Mouse (Mus musculus) yolk sac, embryonic 10.5 days (tissue): Measurements from ENCODE around the gene Bap1.

Source experiments
- DNase-seq: peaks from one replicate; pipeline ENCODE4 v3.0.0-alpha.2; 2017; ENCODE audit warnings: low spot score

Gene Bap1

DNA sequence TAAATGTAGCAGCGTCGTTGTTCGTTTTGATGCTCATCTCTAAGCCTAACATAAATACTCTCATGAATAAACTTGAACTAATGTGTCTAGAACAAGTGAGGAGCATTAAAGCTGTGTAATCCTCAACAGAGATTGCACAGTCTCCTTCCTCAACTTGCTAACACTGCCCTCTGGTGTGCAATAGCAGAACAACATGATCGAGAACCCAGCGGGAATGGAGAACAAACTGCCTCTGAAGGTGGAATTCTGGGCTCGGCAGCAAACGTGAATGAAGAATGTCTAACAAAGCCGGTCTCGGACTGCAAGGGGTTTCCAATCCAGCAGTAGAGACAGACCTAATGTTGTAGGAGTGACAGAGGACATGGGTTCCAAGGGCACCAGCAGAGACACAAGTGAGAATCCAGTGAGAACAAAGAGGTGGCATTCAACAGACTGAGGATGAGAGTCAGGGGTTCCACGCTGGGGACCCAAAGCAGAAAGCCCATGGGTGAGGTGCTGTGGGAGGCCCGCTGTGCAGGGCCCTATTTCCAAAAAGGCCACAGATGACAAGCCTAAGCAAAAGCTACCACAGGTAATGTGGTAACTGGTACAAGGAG lies 17.2 kb upstream of the Bap1 start:
- DNase-seq, result peak; percentile 79

DNA sequence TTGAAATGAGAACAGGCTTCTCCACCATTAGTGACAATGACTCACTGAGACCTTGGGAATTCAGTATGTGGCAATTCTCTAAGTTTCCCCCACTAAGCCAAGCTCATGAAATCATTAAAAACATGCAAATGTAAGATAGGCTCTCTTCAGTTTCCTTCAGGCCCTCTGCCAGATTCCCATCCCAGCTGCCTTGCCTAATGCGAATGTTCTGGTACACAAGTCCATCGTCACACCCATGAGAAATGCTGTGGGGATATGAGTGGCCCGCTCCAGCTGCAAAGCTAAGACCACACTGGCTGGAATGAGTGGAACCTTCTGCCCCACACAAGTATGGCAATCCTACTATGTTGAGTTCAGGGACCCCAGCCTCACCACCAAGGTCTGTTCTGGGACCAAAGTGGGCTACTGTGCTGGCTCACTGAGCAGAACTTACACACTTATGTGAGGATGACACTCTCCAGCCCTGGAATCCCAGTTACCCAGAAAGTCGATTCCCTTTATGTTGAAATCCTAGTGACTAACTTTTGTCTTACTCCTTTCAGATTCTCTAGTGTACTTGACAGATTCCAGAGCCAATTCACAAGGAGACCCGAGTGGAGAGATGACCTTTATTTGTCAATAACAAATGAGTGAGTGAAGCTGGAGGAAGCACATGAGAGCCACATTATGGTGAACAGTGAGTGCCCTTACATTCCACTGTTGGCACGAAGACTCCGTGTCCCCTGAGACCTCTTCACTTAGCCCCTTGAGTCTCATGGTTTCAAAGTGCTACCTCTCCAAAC lies 14.0 kb upstream of the Bap1 start:
- no peak for DNase-seq

DNA sequence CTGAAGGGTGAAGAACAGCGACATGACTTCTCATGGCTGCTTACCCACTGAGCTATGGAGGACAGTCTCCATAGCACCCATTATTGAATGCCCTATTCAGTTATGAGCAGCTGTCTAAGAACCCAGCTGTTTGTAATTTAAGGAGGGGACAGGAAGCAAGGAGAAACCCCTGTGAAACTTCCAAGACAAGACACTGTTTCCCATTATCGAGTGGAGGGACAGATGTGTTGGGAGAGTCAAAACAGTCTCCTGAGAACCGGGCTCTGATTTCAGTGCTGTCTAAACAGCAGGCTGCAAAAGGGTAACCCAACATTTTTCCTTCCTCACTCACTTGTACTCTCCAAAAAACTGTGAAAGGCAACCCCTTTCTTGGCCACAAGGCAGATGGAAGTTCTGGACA lies 10.7 kb upstream of the Bap1 start:
- no peak for DNase-seq

DNA sequence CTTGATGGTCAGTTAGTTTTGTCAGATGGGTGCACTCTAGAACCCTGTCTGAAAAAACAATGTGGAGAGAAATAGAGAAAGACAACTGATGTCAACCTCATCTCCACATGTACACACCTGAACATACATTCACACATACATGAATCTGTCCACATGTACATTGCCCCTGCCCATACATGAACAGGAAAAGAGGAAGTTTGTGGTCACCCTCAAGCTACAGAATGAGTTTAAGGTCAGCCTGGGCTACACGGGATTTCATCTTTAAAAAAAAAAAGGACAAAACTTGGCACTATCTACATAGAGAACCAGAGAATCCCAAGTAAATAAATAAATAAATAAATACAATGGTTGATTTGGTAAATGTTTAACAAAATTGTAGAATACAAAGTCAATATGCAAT lies 6.5 kb upstream of the Bap1 start:
- no peak for DNase-seq

DNA sequence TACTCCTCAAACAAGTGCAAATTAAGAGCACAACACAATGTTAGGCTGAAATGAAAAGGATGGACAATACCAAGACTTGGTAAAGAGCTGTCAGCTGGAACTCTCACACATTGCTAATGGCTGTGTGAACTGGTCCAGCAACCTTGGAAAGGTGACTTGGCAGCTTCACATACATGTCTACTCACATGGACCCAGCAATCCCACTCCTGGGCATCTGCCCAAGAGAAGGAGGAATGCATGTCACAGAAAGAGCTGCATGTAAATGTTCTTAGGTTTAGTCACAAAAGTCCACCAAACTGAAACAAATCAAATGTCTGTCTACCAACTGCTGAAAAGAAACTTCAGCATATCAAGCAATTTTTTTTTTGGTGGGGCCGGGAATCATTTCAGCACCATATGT lies 5.3 kb upstream of the Bap1 start:
- no peak for DNase-seq

DNA sequence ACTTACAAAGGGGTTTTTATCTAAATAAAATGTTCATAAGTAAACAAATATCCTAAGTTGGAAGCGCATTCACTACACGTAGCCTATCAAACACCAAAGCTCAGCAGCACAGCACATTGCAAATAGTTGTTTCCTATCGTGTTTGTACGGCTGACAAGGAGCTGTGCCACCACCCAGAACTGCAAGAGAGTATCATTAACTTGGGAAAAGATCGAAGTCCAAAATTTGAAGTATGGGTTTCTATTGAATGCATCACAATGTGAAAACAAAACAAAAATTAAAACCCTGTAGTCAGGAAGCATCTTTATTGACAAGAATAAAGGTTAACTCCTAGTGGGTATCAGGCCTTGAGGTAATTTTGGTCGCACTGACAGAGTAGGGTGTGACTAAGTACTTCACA lies 2.9 kb upstream of the Bap1 start:
- DNase-seq, result no peak

DNA sequence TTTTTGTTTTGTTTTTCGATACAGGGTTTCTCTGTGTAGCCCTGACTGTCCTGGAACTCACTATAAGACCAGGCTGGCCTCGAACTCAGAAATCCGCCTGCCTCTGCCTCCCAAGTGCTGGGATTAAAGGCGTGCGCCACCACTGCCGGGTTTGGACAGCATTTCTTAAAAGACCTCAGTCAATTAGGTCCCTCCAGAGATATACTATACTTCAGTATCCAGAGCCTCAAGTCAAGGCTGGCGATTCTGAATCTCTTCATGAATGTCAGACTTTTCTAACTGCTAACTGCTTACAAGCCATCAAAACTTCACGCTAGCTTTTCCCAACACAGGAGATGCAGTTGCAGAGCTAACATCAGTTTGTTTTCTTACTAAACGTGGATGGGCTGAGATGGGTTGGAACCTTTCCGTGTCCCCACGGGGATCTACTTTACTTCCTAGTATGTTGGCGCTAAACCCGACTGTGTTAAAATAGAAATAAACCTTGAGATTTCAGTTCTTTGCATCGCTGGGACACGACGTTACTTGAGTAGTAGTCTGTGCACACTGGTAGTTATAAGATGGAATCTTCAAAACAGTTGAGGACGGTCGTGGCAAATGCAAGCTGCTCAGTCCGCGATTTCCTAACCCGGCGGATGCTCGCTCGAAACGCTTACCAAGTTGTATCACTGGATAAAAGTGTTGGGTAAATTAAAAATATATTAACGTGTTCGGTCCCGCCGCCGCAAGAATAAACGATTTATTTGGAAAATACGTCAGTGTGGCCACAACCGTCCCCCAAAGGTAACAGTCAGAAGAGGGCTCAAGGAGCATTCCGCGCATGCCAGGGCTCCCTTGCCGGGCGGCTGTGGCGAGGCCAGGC lies 797 bp upstream of the Bap1 start:
- DNase-seq, result no peak

DNA sequence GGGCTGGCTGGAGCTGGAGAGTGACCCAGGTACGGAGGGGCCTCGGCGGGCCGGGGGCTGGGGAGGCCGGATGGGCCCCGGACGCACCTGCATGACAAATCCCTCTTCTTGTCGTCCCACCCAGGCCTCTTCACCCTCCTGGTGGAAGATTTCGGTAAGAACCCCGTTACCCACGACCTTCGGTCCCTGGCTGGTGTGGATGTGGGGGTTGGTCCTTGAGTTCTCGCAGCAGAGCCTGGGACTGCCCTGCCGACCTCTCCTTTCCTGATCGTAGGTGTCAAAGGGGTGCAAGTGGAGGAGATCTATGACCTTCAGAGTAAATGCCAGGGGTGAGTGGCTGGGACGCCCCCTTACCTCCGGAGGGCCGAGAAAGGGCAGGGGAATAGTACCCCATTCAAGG lies 376 bp downstream of the Bap1 start:
- no peak for DNase-seq

DNA sequence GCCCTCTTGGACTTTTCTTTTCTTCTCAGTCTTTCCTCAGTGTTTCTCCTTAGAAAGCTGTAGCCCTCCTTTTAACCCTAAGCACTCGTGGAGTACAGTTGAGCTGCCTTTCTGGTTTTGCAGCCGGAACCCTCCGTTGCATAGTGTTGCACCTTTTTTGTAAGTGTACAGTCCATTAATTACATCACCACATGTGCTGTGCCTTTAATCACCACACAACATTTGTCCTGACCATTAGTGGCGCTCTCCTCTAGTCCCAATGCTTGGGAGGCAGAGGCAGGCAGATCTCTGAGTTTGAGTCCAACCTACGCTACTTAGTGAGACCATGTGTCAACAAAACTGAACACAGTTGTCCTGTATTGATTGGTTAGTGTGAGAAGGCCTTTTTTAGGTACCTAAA lies 841 bp downstream of the Bap1 start:
- no peak for DNase-seq

DNA sequence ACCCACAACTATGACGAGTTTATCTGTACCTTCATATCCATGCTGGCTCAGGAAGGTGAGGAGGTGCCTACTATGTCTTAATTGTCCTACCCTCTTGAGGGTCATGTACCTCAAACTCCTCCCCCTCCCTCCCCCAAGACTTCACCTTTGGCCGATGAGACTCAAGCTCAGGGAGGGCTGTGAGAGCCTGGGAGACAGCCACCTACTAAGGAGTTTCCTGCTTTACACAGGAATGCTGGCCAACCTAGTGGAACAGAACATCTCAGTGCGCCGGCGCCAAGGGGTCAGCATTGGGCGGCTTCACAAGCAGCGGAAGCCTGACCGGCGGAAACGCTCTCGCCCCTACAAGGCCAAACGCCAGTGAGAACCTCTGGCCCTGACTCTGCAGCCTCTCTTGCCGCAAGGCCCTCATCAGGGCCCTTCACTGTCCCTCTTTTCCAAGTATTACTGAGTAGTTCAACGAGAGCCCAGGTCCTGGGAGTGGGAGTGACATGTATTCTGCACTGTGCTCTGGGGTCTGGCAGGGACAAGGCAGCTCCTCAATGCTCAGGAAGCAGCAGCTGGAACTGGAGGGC lies 7.3 kb downstream of the Bap1 start:
- peak; percentile 72 for DNase-seq

DNA sequence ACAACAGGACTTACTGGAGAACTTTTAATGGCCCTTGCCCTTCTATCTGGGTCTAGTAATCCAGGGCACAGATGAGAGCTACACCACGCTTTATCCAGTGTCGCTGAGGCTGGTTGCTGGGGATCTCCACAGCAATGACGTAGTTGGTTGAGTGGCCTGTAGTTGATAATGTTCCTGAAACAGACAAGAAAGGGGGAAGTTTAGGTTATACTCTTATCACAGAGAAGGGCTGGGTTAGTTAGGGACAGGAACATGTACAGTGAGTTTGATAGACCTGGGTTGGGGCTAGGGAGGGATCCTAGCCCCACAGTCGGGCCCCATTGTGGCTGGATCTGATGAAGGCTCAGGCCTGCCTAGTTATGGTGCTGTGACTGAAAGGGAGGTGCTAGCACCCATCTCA lies 9.1 kb downstream of the Bap1 start:
- no peak for DNase-seq

DNA sequence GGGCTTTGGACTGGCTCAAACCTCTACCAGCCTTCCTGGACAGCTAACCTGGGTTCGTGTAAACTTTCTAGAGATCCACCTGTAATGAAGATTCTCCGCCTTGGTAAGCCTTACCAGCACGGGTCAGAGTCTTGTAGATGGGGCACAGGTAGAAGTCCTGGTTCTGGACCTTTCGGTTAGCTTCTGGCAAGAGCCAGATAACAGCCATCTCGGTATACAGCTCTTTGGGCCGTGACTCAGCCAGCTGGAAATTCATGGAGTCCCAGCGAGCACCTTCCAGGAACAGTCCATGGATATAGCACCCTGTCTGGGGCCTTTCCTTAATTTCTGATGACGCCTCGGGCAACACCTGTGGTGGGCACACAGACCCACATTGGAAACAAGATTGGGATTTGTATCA lies 9.7 kb downstream of the Bap1 start:
- DNase-seq, result no peak

DNA sequence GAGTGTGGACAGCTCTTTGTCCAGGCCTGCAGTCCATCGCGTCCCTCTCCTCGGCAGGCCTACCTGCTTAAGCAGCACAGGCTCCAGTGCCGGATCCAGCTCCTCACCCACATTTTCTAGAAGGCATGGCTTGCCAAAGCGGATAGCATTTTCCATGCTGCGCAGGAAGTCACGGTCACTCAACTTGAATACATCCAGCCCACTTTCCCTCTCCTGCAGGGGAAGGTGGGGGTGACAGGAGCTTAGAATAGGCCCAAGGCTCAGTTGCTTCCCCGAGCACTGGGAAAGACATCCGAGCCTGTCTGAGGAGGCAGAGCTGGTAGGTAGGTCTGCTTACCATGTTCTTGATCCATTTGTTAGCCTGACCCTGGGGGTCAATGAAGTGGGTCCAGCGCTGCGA lies 16.4 kb downstream of the Bap1 start:
- DNase-seq, result no peak

DNA sequence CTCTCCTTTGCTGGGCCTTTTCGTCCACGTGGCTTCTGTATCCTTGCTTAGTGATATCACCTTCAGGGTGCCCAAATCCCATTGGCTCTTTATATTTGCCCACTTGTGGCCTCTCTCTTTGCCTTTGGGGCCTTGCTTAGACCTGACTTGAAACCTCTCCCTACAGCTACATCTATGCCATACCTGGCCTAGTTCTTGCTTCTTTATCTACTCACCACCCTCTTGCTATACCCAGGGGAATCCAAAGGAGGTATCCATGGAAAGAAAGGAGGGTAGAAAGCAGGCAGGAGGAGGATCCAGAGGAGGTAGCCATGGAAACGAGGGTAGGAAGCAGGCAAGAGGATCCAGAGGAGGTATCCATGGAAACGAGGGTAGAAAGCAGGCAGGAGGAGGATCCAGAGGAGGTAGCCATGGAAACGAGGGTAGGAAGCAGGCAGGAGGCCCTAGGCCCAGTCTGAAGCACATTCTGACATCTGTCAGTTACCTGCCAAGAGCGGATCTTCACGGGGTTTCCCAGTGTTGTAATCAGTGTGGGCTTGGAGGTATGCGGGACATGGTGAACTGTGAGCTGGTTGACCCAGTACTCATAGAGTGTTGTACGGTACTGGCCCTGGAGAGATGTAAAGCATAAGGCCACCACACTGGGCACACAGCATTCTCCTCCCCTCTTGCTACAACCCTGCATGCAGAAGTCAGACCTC lies 17.2 kb downstream of the Bap1 start:
- no peak for DNase-seq

DNA sequence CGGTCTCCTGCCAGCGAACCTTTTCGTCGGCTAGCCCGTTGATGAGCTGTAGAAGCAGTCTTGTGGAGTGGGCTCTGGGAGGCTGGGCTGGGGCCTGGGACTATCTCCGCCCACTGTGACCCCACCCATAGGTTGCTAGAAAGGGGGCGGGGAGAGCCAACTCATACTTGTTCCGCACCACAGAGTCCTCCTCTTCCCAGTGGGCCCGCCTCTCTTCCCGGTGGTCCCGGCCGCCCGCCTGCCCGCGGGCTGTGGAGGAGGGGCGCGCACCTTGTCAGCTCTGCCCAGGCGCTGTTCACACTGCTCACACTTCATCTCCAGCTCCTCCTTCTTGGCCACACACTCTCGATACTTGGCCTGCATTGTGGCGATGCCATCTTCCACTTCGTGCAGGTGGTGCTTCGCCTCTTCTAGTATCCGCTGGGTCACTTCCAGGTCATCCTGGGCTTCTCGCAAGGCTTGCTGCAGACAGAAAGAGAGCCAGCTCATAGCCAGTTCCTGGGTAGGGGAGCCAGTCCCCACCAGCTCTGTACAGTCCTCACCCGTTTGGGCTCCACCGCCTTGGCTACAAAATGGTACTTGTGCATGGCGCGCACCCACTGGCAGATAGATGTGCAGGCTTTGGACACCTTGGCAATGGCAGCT lies 18.3 kb downstream of the Bap1 start:
- DNase-seq, result peak; percentile 70

DNA sequence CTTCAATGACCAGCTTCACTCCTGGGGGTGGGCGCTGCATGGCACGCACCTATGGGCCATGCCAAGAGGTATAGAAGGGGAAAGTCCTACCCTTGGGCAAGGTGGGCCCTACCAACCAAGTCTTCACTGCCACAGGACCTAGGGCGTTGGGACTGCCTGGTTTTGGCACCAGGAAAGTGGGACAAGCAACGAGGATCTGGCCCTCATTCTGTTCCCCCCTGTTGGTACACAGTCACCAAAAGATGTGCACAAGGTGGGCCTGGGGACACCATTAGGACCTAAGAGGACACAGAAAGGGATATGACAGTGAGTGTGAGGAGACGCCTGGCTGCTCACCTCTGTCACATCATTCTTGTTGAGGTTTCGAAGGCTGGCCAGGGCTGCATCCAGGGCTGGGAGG lies 19.9 kb downstream of the Bap1 start:
- DNase-seq, result no peak

DNA sequence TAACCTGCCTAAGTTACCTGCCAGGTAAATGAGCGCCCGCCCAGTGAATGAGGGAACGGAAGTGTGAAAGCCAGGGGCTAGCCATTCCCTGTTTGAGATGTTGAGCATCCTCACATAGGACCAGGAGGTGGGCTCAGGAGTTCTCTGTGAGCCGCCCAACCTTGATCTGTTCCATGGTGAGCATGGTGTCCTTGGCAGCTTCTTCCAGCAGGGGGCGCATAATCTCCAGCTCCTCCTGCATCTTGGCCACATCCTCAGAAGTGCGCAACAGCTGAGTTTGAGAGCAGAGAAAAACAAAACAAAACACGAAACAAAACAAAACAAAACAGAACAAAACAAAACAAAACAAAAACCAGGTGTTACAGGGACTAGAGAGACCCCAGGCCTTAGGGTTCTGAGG lies 20.9 kb downstream of the Bap1 start:
- no peak for DNase-seq

DNA sequence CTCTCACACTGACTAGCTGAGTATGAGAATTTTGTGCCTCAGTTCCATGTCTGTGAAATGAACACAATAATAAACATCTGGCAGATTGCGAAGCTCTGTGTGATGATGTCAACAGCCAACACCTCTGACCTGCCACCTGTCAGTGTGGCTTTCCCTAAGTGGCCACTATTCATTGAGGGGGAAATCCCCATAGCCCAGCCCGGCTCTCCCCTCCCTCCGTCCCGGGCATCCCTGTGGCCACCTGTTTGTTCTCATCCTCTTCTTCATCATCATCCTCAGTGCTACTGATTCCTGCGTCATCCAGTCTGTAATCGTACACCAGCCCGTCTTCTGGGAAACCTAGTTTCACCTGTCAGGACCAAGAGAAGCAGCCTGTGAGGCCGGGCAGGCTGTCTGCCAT lies 34.5 kb downstream of the Bap1 start:
- DNase-seq, result no peak
